Mouse (Mus musculus) E14TG2a.4 (cell line): ENCODE data around the gene Ctps.

Source experiments
- H3K27me3 ChIP-seq: 2 replicates; pipeline ENCODE4 v1.6.1; 2014; ENCODE audit warnings: low read length, control low read depth; ENCODE audit not compliant: insufficient read depth
- H3K36me3 ChIP-seq: 2 replicates; pipeline ENCODE4 v1.6.1; 2014; ENCODE audit warnings: low read length, control low read depth; ENCODE audit not compliant: insufficient read depth
- H3K4me1 ChIP-seq: replicated peaks from 2 replicates; pipeline ENCODE4 v1.6.1; 2014; ENCODE audit warnings: low read depth, low read length, control low read depth
- H3K4me3 ChIP-seq: replicated peaks from 2 replicates; pipeline ENCODE4 v1.5.1; 2014; ENCODE audit warnings: mild to moderate bottlenecking, low read length
- H3K9me3 ChIP-seq: 2 replicates; pipeline ENCODE4 v1.6.1; 2014; ENCODE audit warnings: low read length, control low read depth
- CTCF ChIP-seq: conservative IDR thresholded peaks from 2 replicates; pipeline ENCODE4 v1.5.1; 2014; ENCODE audit warnings: low read length
- NANOG ChIP-seq: IDR thresholded peaks from 2 replicates; pipeline ENCODE4 v1.6.1; 2014; ENCODE audit warnings: borderline replicate concordance, low read length, mixed read lengths
- POU5F1 ChIP-seq: IDR thresholded peaks from 2 replicates; pipeline ENCODE4 v1.6.1; 2014; ENCODE audit warnings: low read length, borderline replicate concordance

The Ctps gene

GRCm38 (mm10) chr4:120556592-120556991 lies 13.5 kb downstream of the Ctps start:
- Histone ChIP-seq H3K36me3 (peaks cover 98% of the 10 kb centered on the region), H3K4me1 (peaks cover 9% of the 10 kb centered on the region), H3K9me3 (no peaks in the 10 kb centered on the region), H3K4me3 (no peak overlapping the region), H3K27me3 (no peaks in the 10 kb centered on the region)
- TF ChIP-seq CTCF (no peak), NANOG (no peak), POU5F1 (no peak)

GRCm38 (mm10) chr4:120544896-120545295 lies 25.2 kb downstream of the Ctps start:
- H3K4me1 ChIP-seq, result peaks cover 9% of the 10 kb centered on the region
- no peaks in the 10 kb centered on the region for H3K9me3 ChIP-seq
- TF ChIP-seq POU5F1, result no peak
- no peak for TF ChIP-seq CTCF
- no peak for TF ChIP-seq NANOG
- H3K4me3 ChIP-seq, result no peak overlapping the region
- H3K36me3 ChIP-seq, result peaks cover 100% of the 10 kb centered on the region
- H3K27me3 ChIP-seq, result no peaks in the 10 kb centered on the region

GRCm38 (mm10) chr4:120538664-120539063 lies 31.4 kb downstream of the Ctps start:
- TF ChIP-seq CTCF (no peak), POU5F1 (no peak), NANOG (no peak)
- Histone ChIP-seq H3K36me3 (peaks cover 55% of the 10 kb centered on the region), H3K27me3 (no peaks in the 10 kb centered on the region), H3K4me3 (no peak overlapping the region), H3K4me1 (peaks cover 16% of the 10 kb centered on the region), H3K9me3 (no peaks in the 10 kb centered on the region)

GRCm38 (mm10) chr4:120531986-120532385 lies 38.1 kb downstream of the Ctps start, which contains the start of gene Slfnl1:
TSS of gene Slfnl1 (plus strand) at chr4:120532231.
- no peaks in the 10 kb centered on the region for H3K9me3 ChIP-seq
- no peaks in the 10 kb centered on the region for H3K27me3 ChIP-seq
- TF ChIP-seq CTCF (no peak), POU5F1 (no peak), NANOG (no peak)
- H3K4me1 ChIP-seq, result peaks cover 37% of the 10 kb centered on the region
- H3K4me3 ChIP-seq, result peak within 1 kb of the TSS; percentile 48; the same call in 1 of the 2 replicates
- peaks cover 31% of the 10 kb centered on the region for H3K36me3 ChIP-seq

GRCm38 (mm10) chr4:120528171-120528570 lies 41.9 kb downstream of the Ctps start:
- Histone ChIP-seq H3K36me3 (peaks cover 67% of the 10 kb centered on the region), H3K4me1 (peaks cover 33% of the 10 kb centered on the region), H3K9me3 (no peaks in the 10 kb centered on the region), H3K27me3 (no peaks in the 10 kb centered on the region), H3K4me3 (no peak overlapping the region)
- TF ChIP-seq POU5F1 (no peak), NANOG (no peak), CTCF (no peak)

- Histone ChIP-seq H3K4me1 (peaks cover 3% of the 10 kb centered on the region), H3K36me3 (peaks cover 69% of the 10 kb centered on the region), H3K9me3 (no peaks in the 10 kb centered on the region), H3K4me3 (no peak overlapping the region), H3K27me3 (no peaks in the 10 kb centered on the region)
- TF ChIP-seq POU5F1 (no peak), CTCF (no peak), NANOG (no peak)
Observed at GRCm38 (mm10) chr4:120523092-120523491, 47.0 kb downstream of the Ctps start.

- Histone ChIP-seq H3K4me1 (peaks cover 5% of the 10 kb centered on the region; the same call in 1 of the 2 replicates), H3K4me3 (no peak overlapping the region), H3K27me3 (no peaks in the 10 kb centered on the region), H3K9me3 (no peaks in the 10 kb centered on the region), H3K36me3 (peaks cover 66% of the 10 kb centered on the region)
- TF ChIP-seq NANOG (no peak), POU5F1 (no peak), CTCF (no peak)
Observed at GRCm38 (mm10) chr4:120522351-120522750, 47.7 kb downstream of the Ctps start.

- Histone ChIP-seq H3K4me3 (no peak overlapping the region), H3K27me3 (no peaks in the 10 kb centered on the region)
- no peak for TF ChIP-seq POU5F1
- TF ChIP-seq CTCF, result no peak
Observed at GRCm38 (mm10) chr4:120521761-120522160, 48.3 kb downstream of the Ctps start.

GRCm38 (mm10) chr4:120517335-120517734 lies 52.7 kb downstream of the Ctps start:
- H3K36me3 ChIP-seq, result peaks cover 50% of the 10 kb centered on the region
- H3K9me3 ChIP-seq, result no peaks in the 10 kb centered on the region
- H3K27me3 ChIP-seq, result no peaks in the 10 kb centered on the region
- H3K4me1 ChIP-seq, result peaks cover 13% of the 10 kb centered on the region
- no peak overlapping the region for H3K4me3 ChIP-seq
- TF ChIP-seq POU5F1 (no peak), NANOG (no peak), CTCF (no peak)

More at GRCm38 (mm10) chr4:120521761-120522160, 48.3 kb downstream of the Ctps start:
- Histone ChIP-seq H3K4me1 (peaks cover 10% of the 10 kb centered on the region), H3K36me3 (peaks cover 71% of the 10 kb centered on the region), H3K9me3 (no peaks in the 10 kb centered on the region)
